Mouse (Mus musculus) retina, postnatal 1 day (tissue): Measurements from ENCODE around the gene Gm5134.

Source experiments
- DNase-seq: peaks from one replicate; pipeline ENCODE4 v3.0.0-alpha.2; 2012

Gene Gm5134

DNA sequence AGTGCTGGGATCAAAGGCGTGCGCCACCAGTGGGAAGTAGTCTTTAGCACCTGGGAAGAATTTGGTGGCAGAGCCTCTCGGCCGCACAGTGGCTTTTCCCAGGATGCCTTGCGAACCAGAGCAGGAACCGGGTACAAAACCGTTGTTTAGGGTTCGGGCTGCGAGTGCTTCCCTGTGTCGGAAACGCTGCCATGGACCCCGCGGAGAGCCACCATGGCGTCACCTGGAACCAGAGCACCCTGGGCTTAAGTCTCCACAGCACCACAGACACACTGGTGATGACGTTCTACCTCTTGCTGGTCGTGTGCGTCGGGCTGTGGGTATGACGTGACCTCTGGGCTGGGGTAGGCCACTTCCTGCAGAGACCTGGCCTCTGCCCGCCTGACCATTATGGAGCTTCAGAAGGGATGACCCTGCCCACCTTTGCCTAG lies at the start of gene Gm5134:
Gm5134 (plus strand) TSS at position 134 of the 431 bp plus-strand sequence.
- no peak for DNase-seq

GRCm38 (mm10) chr10:75906882-75907281 lies 47.4 kb upstream of the Gm5134 start:
- no peak for DNase-seq

- DNase-seq, result no peak
These were observed 43.6 kb upstream of the Gm5134 start for GRCm38 (mm10) chr10:75910698-75911097.

DNA sequence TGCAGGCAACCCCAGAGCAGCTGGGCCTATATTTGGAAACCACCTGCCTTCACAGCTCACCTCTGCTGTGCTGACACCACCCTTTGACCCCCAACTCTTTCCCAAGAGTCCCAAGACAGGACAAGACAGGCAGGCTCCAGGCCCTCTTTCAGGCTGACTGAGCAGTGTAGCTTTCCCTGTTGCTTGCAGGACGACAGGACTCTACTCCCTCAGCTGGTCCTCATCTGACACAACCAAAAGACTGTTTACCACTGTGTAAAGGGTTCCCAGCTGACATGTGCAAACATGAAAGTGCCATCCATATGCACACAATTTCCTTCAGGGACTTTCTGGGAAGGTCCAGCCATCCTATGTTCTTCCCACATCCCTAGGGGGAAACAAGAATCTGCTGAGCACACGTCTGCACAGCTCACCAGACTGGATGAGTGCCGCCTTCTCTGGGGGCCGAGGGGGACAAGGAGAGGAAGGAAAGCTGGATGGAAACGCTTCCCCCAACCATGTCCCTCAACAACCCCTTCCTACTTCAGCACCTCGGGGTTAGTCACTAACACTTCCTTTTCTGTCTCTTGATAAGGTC lies 41.2 kb upstream of the Gm5134 start:
- no peak for DNase-seq

DNA sequence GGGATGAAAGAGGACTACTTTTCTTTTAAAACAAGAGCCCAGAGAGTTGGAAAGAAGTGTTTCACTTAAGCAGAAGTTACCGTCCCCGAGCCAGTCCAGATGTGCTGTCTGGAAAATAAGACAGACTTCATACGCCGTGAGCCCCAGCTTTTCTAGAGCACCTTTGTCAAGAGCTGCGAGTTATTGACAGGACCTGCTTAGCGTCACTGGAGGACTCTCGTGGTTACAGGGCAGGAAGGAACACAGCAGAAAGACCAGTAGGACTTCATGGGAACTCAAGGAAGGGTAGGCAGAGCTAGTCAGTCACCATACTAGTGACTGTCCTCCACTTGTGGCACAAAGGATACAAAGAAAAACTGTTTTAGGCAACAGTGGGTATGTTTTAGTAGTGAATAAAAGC lies 38.8 kb upstream of the Gm5134 start:
- DNase-seq, result no peak

DNA sequence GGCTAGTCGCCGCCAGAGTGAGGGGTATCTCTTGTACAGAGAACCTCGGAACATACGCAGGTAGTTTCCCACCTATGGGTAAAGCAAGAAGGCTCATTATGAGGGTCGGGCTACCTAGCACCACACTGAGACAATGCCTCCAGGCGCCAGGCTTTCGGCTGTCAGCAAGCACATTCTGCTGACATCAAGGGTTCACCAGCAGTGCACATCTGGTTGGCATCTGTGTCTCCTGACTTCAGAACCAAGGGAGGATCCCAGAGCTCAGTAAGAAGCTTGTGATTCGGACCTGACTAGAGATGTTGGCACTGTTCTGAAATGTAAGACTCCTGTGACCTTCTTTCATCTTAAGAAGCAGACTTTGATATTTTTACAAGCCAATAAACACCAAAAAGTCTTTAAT lies 37.5 kb upstream of the Gm5134 start:
- DNase-seq, result no peak

GRCm38 (mm10) chr10:75919026-75919425 lies 35.3 kb upstream of the Gm5134 start:
- DNase-seq, result no peak

GRCm38 (mm10) chr10:75921026-75921725 lies 33.1 kb upstream of the Gm5134 start, which contains the start of gene Smarcb1:
Gene Smarcb1 (minus strand): TSS chr10:75921617.
- peak; percentile 97 for DNase-seq

DNA sequence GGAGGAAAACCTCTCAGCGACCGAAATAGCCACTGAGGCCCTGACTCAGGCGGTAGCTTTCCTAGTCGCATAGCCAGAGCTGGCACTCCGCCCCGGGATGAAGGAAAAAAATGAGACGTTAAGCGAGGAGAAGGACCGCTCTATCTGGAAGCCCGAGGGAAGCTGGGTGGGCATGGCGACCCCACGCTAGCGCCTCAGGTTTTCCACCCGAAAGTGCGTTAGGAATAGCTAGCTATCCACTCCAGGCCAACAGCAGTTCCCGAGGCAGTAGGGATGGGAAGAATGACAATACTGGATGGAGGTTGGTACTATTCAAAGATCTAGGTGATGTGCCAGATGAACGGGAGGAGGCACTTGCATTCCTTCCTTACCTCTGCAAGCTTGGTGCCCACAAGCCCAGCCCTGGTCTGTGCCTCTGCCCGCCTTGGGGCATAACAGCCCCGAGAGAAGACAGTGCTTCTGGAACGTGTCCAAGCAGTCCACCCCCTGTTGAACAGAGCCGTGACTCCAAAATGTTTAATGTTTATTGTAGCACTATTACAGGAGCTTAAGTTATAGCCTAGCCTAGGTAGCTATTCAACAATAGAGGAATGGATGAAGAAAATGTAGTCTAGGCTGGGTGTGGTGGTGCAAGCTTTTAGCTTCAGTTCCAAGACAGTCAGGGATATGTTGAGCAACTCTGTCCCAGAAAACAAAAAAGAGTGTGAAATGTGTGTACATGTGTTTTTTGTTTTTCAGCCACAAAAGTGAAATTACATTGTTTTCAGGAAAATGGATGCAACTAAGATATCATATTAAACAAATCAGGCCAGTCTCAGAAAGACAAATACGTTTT lies 32.4 kb upstream of the Gm5134 start:
- no peak for DNase-seq

DNA sequence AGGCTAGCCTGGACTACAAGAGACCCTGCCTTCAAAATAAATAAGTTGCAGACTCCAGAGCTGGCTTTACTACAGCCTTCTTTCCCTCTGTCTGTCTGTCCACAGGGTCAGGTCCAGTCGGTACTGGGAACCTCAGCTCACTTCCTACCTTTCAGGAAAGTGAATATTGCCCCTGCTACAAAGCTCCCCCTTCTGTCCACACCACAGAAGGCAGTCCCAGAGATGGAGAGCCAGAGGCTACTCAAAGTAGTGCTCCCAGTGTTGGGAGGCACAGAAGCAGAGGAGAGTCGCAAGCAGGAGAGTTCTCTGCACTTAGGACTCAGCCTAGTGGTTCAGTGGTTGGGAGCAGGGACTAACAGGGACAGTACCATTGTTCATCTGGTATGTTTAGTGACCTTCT lies 30.0 kb upstream of the Gm5134 start:
- no peak for DNase-seq

GRCm38 (mm10) chr10:75926396-75926795 lies 27.9 kb upstream of the Gm5134 start:
- DNase-seq, result no peak

DNA sequence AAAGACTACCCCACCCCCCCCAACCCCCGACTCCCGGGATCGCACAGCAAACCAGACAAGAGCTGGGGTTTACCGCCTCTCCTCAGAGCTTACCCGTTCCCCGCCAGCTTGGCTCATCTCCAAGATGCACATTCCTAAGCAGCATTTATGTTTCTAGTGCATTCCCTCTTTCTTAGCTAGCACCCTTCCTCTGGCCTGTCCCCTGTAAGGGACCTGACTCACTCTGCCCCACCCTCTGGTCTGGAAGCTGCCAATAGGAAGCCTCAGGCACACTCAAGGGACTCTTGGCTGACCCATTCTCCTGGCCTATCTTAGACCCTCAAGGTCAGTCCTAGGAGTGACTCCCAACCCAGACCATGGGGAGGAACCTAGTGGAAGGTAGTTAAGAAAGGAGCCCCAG lies 24.0 kb upstream of the Gm5134 start:
- peak; percentile 45 for DNase-seq

- no peak for DNase-seq
These were observed 23.0 kb upstream of the Gm5134 start for GRCm38 (mm10) chr10:75931311-75931710.

GRCm38 (mm10) chr10:75932081-75932678 lies 22.1 kb upstream of the Gm5134 start:
- peak; percentile 72 for DNase-seq

DNA sequence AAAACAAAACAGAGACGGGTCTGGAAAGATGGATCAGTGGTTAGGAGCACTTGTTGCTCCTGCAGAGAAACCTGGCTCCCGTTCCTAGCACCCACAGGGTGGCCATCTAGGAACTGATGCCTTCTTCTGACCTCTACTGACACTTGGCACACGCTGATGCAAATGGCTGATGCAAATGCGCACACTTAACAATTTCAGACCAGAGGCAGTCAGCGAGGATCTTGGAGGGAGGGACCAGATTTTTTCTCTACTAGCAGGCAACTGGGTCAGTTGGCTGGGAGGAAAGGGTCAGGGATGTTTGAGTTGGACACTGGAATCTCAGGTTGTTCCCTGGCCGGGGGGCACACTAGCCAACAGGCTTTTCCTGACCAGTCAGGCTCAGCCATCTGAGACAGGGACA lies 21.4 kb upstream of the Gm5134 start, which contains the start of gene Chchd10:
Chchd10 (plus strand) TSS at position 240 of the 400 bp plus-strand sequence.
- DNase-seq, result no peak

DNA sequence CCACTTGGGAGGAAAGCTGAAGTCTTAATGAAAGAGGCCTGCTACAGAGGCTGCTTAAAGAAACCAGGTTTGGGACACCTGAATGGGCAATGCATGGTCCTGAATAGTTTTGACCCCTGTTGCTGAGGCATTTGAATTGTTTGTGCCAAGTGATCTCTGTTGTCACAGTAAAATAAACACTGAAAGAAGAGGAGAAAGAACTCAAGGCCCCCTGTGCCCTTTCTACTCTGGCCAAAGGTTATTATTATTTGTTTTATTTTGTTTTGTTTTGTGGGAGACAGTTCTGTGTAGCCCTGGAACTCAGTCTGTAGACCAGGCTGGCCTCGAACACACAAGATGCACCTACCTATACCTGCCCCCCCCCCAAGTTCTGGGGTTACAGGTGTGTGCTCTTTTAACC lies 19.3 kb upstream of the Gm5134 start:
- no peak for DNase-seq

DNA sequence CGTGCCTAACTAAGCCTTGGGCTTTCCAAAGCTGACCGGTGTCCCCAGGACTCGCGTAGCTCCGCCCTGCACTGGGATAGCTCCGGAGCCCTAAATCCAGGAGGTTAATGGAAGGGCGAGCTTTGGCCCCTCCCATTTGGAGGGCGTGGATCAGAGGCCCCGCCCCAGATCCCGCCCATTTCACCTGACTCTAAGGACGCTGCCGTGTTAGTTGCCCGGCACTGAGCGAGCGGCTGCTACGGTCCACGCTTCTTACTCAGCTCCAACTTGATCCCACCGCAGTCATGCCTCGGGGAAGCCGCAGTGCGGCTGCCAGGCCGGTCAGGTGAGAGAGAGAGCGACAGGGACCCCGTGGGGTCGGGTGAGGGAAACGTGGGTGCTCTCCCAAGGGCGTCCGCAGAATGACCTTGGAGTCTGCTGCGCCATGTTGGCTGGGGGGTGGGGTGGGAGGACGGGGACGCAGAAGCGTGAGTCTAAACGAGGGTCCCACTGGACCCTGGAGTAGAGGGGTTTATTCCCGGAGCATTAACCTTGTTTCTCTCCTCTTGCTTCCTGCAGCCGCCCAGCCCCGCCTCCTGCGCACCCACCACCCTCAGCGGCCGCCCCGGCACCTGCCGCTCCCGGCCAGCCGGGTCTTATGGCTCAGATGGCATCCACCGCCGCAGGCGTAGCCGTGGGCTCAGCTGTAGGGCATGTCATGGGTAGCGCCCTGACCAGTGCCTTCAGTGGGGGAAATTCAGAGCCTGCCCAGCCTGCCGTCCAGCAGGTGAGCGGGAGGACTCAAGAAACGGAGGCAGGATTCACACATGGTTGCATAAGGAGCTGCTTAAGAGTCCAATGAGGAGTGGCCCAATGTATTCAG lies 18.4 kb upstream of the Gm5134 start, which contains the start of gene Mmp11:
Mmp11 (minus strand) TSS at position 817 of the 862 bp plus-strand sequence.
- DNase-seq, result peak; percentile 90

- DNase-seq, result no peak
These were observed 17.2 kb upstream of the Gm5134 start for GRCm38 (mm10) chr10:75936909-75937667.

DNA sequence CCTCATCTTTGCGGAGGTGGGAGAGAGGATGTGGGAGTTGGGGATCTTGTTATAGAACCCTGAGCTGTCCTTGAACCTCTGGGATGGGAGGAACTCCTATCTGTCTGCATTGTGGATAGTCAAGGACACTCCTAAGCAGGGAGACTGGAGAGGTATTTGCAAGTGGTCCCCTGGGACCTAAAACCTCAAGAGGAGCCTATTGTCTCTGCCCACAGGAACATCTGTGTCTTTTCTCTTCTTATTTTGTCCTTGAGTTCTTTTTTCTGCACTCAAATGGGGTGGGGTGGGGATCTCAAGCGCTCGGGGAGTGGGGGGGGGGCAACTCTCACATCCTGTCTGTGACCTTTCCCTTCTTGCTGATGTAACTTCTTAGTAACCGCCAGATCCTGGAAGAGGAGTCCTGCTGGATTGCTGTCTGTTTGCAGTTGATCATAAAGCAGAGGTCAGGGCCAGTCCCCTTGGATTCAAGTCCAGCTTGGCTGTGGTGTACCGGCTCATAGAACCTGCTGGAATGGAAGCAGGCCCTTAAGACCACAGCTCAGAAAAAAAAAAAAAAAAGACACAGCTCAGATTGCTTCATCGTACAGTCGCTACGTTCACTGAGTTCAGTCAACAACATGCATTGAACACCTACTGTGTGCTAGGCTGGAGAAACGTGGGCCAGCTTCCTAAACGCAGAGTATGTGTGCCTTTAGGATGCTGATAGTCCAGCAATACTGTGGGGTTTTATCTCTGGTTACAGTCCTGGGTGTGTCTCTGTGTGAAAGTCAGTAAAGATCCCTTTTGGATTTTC lies 16.3 kb upstream of the Gm5134 start:
- no peak for DNase-seq

DNA sequence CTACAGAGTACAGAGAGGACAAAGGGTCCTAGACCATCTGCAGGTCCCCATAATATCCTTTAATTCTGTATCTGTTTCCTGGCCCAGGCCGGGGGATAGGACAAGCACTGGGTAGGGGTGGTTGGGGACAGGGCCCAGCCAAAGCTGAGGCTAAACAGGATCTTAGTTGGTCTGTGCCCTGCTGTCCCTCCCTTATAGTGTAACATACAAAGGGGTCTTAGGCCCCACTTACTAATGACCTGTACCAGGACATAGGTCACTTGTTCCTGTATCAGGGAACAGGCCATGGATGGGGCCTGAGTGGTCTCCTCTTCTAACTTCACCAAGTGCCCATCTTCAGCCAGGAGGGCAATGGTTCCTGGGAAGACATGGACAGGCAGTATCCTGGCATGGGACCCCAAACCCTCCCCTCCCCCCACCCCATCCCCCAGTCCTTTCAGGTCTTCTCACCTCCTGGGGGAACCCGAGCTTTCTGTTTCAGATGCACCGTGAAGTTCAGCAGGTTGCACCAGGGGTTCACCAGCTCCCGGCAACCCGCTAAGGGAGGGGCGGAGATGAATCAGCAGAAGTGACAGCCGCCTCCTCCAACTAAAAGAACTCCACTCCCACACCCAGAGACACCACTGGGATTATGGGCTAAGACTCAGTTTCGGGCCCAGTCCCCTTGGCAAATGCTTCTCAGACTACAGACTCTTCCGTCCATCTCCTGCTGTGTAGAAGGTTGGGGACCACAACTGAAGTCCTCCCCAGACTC lies 14.7 kb upstream of the Gm5134 start:
- DNase-seq, result no peak
